Mouse (Mus musculus) forelimb bud, embryonic 11.5 days (tissue): Measurements from ENCODE around the gene Trip10.

Experiments
- DNase-seq: peaks from one replicate; pipeline ENCODE4 v3.0.0-alpha.2; 2012; ENCODE audit warnings: low read depth, low spot score

Gene Trip10

DNA sequence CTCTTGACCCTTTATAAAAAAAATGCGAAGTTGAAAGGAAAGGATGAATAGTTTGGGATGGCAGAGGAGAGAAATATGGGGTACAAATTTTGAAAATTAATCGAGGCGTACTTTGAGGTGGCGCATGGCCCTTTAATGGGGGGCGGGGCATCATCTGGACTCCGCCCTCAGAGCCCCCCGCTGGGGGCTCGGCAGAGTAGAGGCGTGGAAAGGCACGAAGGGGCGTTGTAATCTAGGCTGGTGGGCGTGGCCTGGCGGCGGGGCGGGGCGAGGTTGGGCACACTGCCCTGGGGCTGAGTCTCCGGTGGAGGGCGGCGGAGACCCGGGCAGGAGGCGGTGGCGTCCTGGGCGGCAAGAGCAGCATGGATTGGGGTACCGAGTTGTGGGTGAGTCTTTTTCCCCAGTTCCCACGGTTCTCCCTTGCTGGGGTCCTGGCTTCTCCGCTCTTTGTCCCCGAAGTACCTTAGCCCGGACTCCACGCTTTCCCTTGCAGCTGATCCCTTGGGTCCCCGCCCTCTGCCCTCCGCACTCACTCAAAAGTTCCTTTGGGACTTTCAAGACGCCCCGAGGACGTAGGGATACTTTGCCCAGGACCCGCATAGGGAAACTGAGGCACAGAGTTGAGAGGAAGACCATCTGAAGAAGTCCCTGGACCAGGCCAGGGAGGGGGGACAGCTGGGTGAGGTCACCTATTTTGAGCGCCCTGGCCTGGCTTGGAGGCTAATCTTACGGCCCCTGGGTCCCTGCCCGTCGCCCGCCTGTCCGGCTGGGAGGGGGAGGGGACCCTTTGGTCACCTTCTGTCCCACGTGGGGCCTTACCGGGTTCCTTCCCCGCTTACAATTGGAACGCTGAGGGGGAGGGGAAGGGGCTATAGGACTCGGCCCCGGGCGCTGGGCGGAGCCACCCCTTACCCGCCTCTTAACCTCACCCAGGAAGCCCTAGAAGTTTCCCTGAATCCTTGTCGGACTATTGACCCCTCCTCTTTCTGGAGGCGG lies at the start of gene Trip10:
Gene Trip10 (plus strand): TSS at position 270 of the 996 bp plus-strand sequence.
- peak; percentile 91 for DNase-seq

DNA sequence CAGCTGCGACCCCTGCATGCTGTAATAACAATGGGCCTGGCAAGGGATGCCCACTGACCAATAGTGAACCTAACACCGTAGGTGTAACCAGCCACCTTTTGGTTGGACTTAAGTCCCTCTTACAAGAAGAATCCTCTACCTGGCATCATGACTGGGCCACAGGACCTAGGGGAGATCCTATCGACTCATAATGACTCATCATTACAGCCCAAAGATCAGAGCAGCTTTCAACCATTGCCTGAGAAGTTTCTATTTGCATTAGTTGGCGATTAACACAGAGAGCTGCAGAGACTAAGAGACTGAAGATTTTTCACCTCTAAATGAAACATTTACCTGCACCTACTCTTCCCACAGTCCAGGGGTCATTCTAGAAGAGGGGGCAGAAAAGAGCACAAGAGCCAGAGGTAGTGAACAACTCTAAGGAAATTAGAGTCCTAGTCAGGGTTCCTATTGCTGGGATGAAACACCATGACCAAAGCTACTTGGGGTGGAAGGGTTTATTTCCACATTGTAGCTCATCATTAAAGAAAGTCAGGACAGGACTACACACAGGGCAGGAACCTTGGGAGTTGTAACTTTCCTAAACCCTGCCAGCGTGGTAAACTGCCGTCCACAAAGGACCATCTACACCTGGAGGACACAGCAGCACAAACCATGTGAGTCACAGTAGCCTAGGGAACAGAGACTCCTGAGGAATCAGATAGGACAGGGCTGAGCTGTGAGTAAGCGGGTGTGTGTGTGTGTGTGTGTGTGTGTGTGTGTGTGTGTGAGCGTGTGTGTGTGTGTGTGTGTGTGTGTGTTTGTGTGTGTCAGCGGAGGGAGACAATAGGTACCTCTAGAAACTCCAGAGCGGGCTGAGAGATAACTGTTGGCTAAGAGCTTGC lies 47.2 kb upstream of the Trip10 start:
- DNase-seq: no peak

DNA sequence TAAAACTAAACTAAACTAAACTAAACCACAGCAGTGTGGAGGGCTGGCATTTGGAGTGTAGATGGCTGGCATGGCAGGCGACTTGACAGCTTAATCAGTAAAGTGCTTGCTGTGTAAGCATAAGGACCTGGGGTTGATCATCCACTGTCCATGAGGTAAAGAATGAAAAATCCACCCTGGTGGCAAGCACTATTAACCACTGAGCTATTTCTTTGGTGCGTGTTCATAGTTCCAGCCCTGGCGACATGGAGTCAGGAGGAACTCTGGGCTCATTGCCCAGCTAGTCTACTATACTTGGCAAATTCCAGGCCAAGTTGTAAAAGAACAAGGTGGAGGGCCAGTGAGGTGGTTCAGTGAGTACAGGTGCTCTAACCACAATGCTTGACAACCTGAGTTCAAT lies 41.3 kb upstream of the Trip10 start:
- no peak for DNase-seq

DNA sequence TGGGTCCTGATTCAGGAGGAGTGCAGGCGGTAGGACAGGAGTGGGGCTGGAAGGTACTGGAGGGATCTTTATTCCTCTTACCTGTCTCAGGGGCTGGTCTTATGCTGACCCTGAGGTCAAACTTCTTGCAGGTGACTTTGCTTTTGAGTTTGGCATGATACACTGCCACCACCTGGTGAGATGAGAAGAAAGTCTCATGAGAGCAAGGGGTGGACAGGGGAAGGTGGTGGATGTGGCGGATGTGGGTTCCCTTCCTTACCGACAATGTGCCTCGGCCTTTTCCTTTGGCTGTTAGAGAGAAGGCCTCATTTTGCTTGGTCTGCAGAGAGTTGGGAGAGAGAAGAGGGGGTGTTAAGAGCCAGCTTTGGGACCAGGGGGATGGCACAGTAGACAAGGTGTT lies 39.9 kb upstream of the Trip10 start:
- no peak for DNase-seq

DNA sequence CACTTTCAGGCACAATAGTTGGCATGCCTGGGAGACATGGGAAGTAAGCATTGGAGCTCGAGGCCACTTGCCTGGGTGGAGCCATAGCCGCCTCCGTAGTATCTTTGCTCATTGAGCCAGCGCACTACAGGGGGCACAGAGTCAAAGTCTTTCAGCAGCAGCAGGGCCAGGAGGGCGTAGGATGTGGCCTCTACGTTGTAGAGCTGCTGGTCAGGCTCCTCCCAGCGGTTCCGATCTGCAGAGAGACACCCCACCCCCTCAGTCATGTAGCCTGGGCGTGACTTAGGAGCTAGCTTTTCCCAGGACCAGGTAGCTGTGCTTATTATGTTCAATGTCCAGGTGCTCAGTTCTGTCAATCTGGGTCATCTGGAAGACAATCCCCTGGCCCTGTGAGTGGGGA lies 37.8 kb upstream of the Trip10 start:
- no peak for DNase-seq

DNA sequence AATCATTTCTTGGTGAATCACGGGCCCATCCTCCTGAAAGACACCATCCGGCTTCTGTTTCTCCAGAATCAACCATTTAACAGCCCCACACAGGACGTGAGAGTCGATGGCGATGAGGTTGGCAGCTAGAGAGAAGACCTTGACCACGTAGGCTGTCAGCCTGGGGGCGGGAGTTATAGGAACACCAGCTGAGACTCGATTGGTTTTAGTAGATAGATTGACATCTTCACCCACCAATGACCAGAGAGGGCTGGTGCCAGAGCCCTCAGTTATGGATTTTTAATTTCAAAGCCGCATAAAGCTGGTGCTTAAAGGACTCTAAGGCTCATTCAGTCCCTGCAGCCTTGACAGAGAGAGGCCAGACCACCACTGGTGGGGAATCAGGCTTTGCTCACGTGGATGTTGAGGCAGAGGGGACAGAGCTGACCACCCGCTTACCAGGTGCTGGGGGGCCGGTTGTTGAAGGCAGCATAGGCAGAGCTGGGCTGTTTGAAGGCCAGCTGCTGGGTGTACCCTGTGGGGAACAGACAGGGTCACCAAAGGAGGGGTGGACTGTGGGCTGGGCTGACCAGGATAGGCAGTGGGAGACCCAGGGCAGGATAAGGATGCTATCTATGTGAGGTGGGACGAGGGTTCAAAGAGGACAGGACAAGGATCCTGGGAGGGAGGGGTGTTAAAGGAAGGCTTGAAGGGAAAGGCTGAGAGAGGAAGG lies 34.4 kb upstream of the Trip10 start:
- peak; percentile 10 for DNase-seq

DNA sequence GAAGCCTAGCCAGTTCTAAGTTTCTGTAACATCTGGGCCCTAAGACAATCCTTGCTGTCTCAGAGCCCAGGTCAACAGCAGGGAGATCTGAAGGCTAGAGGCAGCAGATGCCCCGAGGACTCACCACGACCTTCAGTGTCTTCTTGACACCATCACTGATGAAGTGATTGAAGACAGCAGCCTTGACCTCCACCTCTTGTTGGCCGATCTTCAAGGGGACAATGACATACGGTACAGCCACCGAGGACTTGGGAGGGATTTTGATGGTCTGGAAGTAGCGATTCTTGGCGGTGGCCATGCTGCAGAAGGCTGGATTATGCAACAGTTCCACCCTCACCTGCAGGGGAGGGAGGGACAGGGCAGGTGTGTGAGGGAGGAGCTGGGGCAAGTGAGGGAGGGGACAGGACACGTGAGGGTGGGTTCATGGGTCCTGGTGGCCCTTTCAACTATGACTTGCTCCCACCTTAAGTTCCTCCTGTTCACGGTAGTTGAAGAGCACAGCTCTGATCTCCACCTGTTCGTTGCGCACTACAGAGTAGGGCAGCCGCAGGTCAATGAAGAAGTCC lies 30.8 kb upstream of the Trip10 start:
- no peak for DNase-seq

DNA sequence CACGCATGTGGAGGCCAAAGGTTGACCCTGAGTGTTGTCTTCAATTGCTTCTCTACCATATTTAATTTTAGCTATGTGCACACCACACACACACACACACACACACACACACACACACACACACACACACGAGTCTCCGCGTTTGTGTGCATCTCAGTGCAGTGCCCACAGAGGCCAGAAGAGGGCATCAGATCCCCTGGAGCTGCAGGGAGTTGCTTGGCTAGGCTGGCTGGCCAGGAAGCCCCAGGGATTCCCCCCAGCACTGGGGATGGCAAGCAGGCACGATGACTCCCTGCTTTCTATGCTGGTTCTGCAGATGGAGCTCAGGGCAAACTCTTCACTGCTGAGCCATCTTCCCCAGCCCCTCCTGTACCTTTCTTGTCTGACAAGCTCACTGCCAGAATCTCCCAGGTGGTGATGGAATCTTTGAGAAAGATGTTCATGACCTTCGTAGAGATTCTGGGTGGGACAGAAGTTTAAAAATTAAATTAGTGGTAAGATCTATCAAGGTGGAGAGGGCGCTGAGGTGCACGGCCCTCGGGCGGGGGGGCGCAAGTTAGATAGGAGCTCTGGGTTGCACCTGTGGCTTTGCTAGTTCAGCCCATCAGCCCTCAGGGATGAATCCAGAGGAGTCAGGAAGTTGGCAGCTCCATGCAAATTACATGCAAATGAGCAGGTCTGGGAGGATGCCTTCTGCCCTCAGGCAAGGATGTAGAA lies 29.9 kb upstream of the Trip10 start:
- DNase-seq: peak; percentile 48

DNA sequence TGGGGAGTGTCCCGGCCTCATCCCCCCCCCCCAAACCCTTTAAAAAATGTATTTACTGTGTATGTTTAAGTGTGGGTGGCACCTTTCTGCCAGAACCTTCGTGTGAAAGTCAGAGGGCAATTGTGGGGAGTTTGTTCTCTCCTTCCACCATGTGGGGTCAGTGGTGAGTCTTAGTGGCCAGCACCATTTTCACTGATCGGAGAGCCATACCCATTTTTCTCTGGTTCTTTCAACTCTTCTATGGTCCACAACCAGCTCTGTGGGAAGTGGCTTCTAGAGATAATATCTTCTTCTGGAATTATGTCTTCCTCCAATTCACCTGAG lies 29.4 kb upstream of the Trip10 start:
- peak; percentile 3 for DNase-seq

DNA sequence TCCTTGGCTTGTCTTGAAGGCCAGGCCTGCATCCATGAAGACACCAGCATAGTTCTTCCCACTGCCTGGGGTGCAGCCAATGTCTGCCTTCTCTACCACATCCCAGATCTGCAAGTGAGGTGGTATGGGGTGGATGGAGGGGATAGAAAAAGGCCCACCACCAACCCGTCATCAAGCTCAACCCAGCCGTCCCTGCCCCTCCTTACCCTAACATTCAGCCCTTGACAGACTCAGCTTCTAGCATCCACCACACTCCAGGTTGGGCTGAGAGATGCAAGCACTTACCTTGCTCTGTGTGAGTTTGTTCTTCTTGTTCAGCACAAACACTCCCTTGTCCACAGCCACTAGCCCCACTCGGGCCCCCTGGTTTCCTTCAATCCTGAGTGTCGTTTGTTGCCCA lies 27.3 kb upstream of the Trip10 start:
- no peak for DNase-seq

DNA sequence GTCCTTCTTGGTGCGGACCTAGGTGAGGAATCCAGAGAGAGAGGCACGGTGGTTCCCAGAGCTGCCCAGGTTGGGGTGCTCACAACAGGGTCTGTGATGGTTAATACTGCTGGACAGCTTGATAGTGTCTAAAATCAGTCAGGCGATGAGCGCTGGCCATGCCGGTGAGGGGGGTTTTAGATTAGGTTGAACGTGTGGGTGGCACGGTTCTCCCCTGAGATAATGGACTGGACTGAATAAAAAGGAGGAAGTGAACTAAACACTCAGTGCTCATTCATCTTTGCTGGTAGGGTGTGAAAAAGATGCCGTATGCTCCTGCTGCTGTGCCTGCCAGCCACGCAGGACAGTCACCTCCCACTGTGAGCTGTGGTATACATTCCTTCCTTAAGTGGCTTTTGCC lies 25.9 kb upstream of the Trip10 start:
- no peak for DNase-seq

DNA sequence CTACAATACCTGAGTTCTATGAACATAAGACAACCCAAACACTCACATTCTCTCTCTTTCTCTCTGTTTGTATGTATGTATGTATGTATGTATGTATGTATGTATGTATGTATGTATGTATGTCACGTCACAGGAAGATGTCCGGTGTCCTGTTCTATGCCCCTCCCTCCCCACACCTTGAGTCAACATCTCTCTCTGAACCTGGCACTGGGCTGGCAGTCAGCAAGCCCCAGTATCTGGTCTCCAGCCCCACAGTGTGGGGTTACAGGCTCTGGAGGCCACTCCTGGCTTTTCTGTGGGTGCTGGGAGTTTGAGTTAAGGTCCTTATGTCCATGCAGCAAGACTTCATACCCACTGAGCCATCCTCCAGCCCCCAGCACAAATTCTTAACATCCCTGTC lies 21.8 kb upstream of the Trip10 start:
- no peak for DNase-seq

DNA sequence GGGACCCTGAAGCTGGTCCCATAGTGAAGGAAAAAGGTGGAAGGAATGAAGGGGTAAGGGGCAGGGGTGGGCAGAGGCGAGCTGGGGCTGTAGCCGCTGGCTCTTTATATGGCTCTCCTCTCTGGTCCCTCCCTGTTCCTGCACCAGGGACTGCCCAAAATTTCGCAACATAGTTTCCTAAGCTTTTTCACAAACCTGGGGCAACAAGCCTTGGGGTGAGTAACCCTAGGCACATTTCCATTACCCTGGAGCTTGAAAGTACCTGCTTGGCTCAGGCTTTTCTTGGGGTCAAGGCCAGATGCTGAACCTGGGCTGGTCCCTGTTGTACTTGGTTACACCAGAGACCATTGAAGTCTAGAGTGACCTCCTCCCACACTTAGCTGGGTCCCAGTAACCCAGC lies 21.2 kb upstream of the Trip10 start, which contains the start of gene C3:
Gene C3 (minus strand): TSS at position 123 of the 400 bp plus-strand sequence.
- no peak for DNase-seq

DNA sequence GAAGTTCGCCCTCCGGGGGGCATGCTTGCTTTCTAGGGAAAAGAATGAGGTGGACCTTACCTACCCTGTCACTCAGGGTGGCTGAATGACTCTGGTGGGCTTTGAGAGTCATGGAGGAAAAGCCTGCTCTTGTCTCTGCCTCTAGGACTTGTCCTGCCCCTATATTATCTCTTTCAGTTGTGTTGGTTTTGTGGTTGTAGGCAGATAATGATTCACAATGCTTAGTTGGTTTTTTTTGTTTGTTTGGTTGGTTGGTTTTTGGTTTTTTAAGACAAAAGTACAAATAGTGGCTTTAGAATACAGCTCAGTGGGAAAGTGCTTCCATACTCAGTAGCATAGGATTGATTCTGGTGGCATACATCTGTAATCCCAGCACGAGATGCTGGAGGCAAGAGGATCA lies 20.4 kb upstream of the Trip10 start:
- no peak for DNase-seq

DNA sequence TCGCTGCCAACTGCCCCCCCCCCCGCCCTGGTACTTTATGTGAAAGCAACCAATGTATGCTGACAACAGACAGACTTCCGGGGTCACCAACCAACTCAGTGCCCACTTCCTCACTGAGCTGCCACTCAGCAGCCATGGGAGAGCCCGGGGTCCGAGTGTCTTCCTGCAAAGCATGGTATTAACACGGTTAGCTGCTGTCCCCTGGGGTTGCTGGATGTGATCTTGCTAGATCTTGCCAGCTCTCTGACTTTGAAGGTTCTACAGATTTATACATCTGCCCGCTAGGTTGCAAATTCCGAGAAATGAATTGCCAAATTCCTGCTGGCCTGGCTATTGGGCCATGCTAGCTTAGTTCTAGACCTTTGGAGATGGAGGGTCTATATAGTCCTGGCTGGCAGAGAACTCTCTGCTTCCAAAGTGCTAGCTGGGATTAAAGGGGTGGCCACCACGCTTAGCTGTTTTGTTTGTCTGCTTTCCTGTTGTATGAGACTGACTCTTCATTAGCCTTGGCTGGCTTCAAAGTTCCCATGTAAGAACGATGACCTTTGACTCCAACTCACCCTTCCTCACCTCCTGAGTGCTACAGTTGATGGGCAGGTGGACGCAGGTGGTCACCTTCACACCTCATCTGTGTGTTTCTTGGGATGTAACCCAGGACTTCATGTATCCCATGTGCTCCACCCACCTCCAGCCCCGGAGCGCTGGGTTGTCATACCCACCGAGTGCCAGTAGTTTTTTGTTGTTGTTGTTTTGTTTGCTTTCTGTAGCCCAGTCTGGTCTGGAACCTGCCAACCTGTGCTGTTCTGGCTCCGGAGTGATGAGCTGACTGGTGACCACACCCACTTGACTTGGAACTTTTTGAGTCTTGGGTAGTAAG lies 19.2 kb upstream of the Trip10 start:
- DNase-seq: no peak

DNA sequence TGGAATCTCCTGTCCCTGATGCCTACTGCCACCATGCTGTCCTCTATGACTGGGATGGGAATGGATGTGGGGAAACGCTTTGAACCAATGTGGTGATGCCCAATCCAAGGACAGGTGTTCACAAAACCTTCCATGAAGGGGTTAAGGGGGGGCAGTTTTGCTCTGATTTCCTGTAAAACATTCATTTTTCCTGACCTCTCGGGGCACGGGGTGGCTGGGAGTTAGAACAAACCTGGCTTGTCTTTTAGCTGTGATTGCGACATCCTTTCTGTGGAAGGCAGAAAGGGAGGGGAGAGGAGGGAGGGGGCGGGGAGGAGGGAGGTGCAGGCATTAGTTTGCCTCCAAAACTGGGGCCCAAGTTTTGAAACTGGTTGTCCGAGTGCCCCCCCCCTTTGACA lies 18.5 kb upstream of the Trip10 start:
- no peak for DNase-seq

DNA sequence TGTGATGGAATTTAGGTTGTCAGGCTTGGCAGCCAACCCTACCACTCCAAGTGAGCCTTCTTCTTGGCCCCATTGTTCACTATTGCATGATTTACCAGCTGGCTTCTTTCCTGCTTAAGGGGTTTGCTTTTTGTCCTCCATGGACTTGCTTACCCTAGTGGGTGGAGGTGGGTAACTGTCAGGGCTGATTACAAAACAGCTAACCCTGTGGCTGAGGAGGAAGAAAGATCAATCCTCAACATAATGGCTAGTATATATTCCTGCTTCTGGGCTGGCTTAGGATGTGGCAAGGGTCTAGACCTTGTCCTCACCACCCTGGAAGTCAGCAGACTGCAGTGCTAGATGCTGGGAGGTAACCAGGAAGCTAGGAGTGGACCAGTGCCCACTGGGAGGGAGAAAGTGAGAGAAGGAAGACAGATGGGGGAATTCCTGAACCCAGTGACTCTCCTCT lies 17.9 kb upstream of the Trip10 start:
- DNase-seq: no peak

DNA sequence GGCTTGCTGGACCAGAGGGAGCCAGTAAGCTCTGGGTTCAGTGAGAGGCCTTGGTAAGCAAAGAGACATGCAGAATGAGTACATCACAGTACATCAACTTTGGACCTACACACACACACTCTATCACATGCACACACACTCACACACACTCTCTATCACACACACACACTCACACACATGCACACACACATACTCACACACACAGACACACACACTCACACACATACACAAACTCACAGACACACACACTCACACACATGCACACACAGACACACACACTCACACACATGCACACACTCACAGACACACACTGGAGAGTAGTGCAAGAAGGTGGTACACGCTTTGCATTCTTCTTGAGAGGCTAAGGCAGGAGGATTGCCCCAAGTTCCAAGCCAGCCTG lies 17.1 kb upstream of the Trip10 start:
- no peak for DNase-seq

DNA sequence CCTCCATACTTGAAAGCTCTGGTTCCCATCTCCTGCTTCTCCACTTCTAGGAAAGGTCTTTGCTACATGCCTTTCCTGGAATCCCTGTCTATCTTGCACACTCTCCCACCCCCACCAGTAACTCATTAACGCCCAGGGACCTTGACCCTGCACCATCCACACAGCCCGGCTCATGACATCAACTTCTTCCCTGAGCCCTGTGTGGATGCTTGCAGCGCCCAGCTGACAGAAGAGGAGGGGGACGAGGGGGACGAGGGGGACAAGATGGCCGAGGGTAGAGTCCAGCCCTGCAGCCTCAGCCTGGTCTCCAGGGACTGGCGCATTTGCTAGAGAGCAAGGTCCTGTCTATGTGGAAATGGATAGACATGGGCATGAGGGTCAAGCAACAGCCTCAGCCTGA lies 16.2 kb upstream of the Trip10 start:
- no peak for DNase-seq
